Mouse (Mus musculus): ENCODE measurements around the gene Iqschfp. TPM values are rescaled to one million over a fixed set of nuclear protein-coding genes. Genes with fewer than 3 reads are reported as not detected.

The Iqschfp gene
- polyA plus RNA-seq, 1 experiment from 2014 or later = 0.10 TPM

DNA sequence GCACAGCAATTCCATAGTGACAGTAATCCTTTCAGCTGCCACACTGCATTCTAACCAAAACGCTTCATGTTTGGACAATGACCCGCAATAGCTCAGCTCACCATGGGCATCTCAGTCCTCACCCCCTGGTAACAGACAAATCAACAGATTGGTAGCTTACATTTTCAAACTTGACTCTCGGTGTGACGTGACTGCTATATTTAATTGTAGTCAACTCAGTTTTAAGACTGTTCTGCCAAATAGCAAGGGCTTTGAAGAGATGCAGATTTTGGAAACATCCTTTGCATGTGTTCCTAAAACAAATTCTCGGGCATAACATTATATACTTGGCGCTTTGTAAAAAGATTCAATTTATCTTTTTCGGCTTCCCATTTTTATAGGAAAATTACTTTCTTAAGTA lies 404.7 kb downstream of the Iqschfp start:
- H3K4me2 ChIP-seq (ENCODE audit: low read depth, low read length) = no peak overlapping the region
- WGBS = 81% methylated on average over 7 of the region's 7 CpGs
- no peaks in the 10 kb centered on the region for H3K9me3 ChIP-seq (replicated peaks; ENCODE audit: control insufficient read depth, low read length)
- H3K9ac ChIP-seq (ENCODE audit: low read length) = no peak overlapping the region
- no peaks in the 10 kb centered on the region for H3K36me3 ChIP-seq (ENCODE audit: control insufficient read depth, insufficient read depth, low read length)
- no peak overlapping the region for H3K27ac ChIP-seq (ENCODE audit: low read length)
- no peak overlapping the region for H3K4me3 ChIP-seq (replicated peaks; ENCODE audit: low read length)
- H3K27me3 ChIP-seq (ENCODE audit: control insufficient read depth, insufficient read depth, low read length) = no peaks in the 10 kb centered on the region
- H3K4me1 ChIP-seq (ENCODE audit: control insufficient read depth, insufficient read depth, low read length) = no peaks in the 10 kb centered on the region
- ATAC-seq (ENCODE audit: insufficient read depth, low FRiP score) = no peak

GRCm38 (mm10) chr3:68305647-68306046 lies 413.6 kb downstream of the Iqschfp start:
- Histone ChIP-seq H3K4me2 (ENCODE audit: low read depth, low read length) (no peak overlapping the region), H3K9me3 (replicated peaks; ENCODE audit: control insufficient read depth, low read length) (no peaks in the 10 kb centered on the region), H3K27me3 (ENCODE audit: control insufficient read depth, insufficient read depth, low read length) (no peaks in the 10 kb centered on the region), H3K4me3 (replicated peaks; ENCODE audit: low read length) (no peak overlapping the region), H3K9ac (ENCODE audit: low read length) (no peak overlapping the region), H3K4me1 (ENCODE audit: control insufficient read depth, insufficient read depth, low read length) (no peaks in the 10 kb centered on the region), H3K27ac (ENCODE audit: low read length) (no peak overlapping the region), H3K36me3 (ENCODE audit: control insufficient read depth, insufficient read depth, low read length) (no peaks in the 10 kb centered on the region)
- WGBS = 26% methylated on average over 1 of the region's 1 CpGs
- ATAC-seq (ENCODE audit: insufficient read depth, low FRiP score) = no peak

GRCm38 (mm10) chr3:68306726-68307125 lies 414.7 kb downstream of the Iqschfp start:
- WGBS = 50% methylated on average over 4 of the region's 4 CpGs
- no peak for ATAC-seq (ENCODE audit: insufficient read depth, low FRiP score)
- Histone ChIP-seq H3K9me3 (replicated peaks; ENCODE audit: control insufficient read depth, low read length) (no peaks in the 10 kb centered on the region), H3K27ac (ENCODE audit: low read length) (no peak overlapping the region), H3K36me3 (ENCODE audit: control insufficient read depth, insufficient read depth, low read length) (no peaks in the 10 kb centered on the region), H3K4me1 (ENCODE audit: control insufficient read depth, insufficient read depth, low read length) (no peaks in the 10 kb centered on the region), H3K4me2 (ENCODE audit: low read depth, low read length) (no peak overlapping the region), H3K9ac (ENCODE audit: low read length) (no peak overlapping the region), H3K27me3 (ENCODE audit: control insufficient read depth, insufficient read depth, low read length) (no peaks in the 10 kb centered on the region), H3K4me3 (replicated peaks; ENCODE audit: low read length) (no peak overlapping the region)

DNA sequence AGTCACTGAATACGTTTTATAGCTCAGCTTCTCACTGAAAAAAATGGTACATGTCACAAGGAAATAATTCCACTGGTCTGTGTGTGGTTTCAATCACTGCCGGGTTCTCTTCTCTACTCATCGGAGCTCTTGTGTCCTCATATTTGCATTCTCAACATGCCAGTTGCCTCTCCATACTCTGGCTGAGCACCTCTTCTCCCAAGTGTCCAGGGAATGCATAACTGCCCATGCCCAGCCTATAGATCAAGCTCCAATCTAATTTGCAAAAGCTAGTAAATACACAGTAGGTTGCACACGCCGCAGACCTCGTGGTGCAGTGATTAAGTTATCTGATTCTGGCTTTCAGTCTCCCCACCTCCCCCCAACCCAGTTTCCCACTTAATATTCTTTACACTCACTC lies 433.5 kb downstream of the Iqschfp start:
- ATAC-seq (ENCODE audit: insufficient read depth, low FRiP score) = no peak
- WGBS = 73% methylated on average over 6 of the region's 6 CpGs
- Histone ChIP-seq H3K36me3 (ENCODE audit: control insufficient read depth, insufficient read depth, low read length) (no peaks in the 10 kb centered on the region), H3K9me3 (replicated peaks; ENCODE audit: control insufficient read depth, low read length) (no peaks in the 10 kb centered on the region), H3K27me3 (ENCODE audit: control insufficient read depth, insufficient read depth, low read length) (no peaks in the 10 kb centered on the region), H3K4me2 (ENCODE audit: low read depth, low read length) (no peak overlapping the region), H3K4me1 (ENCODE audit: control insufficient read depth, insufficient read depth, low read length) (no peaks in the 10 kb centered on the region), H3K27ac (ENCODE audit: low read length) (no peak overlapping the region), H3K9ac (ENCODE audit: low read length) (no peak overlapping the region), H3K4me3 (replicated peaks; ENCODE audit: low read length) (no peak overlapping the region)

DNA sequence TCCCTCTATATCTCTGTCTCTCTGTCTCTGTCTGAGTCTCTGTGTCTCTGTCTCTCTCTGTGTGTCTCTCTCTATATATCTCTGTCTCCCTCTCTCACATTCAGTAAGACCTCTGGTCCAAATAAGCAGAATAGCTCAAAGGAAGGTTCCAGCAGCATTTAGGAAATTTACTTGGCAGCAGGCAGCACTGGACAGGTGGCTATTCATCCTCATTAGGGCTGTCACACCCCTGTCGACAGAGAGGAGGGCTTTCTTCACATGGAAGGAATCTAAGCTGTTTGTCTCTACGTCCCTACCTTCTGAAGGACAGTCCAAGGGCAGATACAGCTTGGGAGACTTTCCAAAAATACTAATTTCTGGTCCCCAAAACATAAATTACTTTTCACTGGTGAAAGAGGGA lies 440.5 kb downstream of the Iqschfp start:
- WGBS = 37% methylated on average over 2 of the region's 2 CpGs
- Histone ChIP-seq H3K27ac (ENCODE audit: low read length) (no peak overlapping the region), H3K27me3 (ENCODE audit: control insufficient read depth, insufficient read depth, low read length) (no peaks in the 10 kb centered on the region), H3K4me3 (replicated peaks; ENCODE audit: low read length) (no peak overlapping the region), H3K9me3 (replicated peaks; ENCODE audit: control insufficient read depth, low read length) (0 out of 2 replicates have a peak, but pooled peaks cover 3% of the 10 kb centered on the region), H3K4me1 (ENCODE audit: control insufficient read depth, insufficient read depth, low read length) (no peaks in the 10 kb centered on the region), H3K9ac (ENCODE audit: low read length) (no peak overlapping the region), H3K4me2 (ENCODE audit: low read depth, low read length) (no peak overlapping the region), H3K36me3 (ENCODE audit: control insufficient read depth, insufficient read depth, low read length) (no peaks in the 10 kb centered on the region)
- ATAC-seq (ENCODE audit: insufficient read depth, low FRiP score) = no peak

DNA sequence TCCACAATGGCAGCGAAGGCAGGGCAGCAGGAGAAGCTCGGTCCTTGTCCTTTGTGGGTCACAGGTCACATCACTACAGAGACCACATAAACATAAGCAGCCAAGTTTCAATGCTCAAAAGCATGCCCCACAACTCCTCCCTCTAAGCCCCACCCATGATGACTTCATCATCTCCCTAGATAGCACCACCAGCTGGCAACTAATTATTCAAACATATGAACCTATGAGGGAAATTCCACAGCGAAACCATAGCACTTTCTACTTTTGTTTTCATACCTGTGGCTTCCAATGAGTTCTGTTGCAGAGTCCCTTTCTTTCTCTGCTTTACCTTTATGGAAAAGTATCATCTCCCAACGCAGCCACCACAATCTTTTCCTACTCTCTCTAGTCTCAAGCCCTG lies 443.5 kb downstream of the Iqschfp start:
- 90% methylated on average over 4 of the region's 4 CpGs for WGBS
- H3K9me3 ChIP-seq (replicated peaks; ENCODE audit: control insufficient read depth, low read length) = 0 out of 2 replicates have a peak, but pooled peaks cover 3% of the 10 kb centered on the region
- ATAC-seq (ENCODE audit: insufficient read depth, low FRiP score) = no peak
- no peaks in the 10 kb centered on the region for H3K4me1 ChIP-seq (ENCODE audit: control insufficient read depth, insufficient read depth, low read length)
- no peak overlapping the region for H3K4me2 ChIP-seq (ENCODE audit: low read depth, low read length)
- H3K4me3 ChIP-seq (replicated peaks; ENCODE audit: low read length) = no peak overlapping the region
- H3K27me3 ChIP-seq (ENCODE audit: control insufficient read depth, insufficient read depth, low read length) = no peaks in the 10 kb centered on the region
- no peak overlapping the region for H3K9ac ChIP-seq (ENCODE audit: low read length)
- H3K27ac ChIP-seq (ENCODE audit: low read length) = no peak overlapping the region
- H3K36me3 ChIP-seq (ENCODE audit: control insufficient read depth, insufficient read depth, low read length) = no peaks in the 10 kb centered on the region

GRCm38 (mm10) chr3:68350624-68351023 lies 458.6 kb downstream of the Iqschfp start:
- WGBS = 82% methylated on average over 6 of the region's 6 CpGs
- no peaks in the 10 kb centered on the region for H3K27me3 ChIP-seq (ENCODE audit: control insufficient read depth, insufficient read depth, low read length)
- peaks cover 5% of the 10 kb centered on the region; the same call in 1 of the 2 replicates for H3K9me3 ChIP-seq (replicated peaks; ENCODE audit: control insufficient read depth, low read length)
- H3K4me1 ChIP-seq (ENCODE audit: control insufficient read depth, insufficient read depth, low read length) = no peaks in the 10 kb centered on the region
- H3K27ac ChIP-seq (ENCODE audit: low read length) = no peak overlapping the region
- H3K9ac ChIP-seq (ENCODE audit: low read length) = no peak overlapping the region
- H3K36me3 ChIP-seq (ENCODE audit: control insufficient read depth, insufficient read depth, low read length) = no peaks in the 10 kb centered on the region
- no peak overlapping the region for H3K4me3 ChIP-seq (replicated peaks; ENCODE audit: low read length)
- no peak overlapping the region for H3K4me2 ChIP-seq (ENCODE audit: low read depth, low read length)
- ATAC-seq (ENCODE audit: insufficient read depth, low FRiP score) = no peak

DNA sequence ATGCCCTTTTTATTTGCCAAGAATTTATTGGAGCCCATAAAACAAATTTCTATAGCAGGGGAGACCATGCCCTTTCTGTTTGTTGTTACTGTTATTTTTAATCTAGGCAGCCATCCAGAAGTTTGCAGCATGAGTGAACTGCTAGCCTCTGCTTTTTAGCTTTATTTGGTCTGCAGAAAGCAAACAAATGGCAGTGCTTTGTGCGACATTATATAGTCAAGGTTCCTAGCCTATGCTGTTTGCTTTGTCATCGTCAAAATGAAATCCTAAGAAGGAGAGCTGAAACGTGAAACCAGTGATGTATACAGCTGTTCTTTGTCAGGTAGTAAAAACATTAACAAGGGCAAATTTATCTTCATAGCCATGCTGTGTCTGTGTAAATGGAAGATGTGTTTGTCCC lies 459.4 kb downstream of the Iqschfp start:
- no peak overlapping the region for H3K27ac ChIP-seq (ENCODE audit: low read length)
- no peaks in the 10 kb centered on the region for H3K27me3 ChIP-seq (ENCODE audit: control insufficient read depth, insufficient read depth, low read length)
- H3K36me3 ChIP-seq (ENCODE audit: control insufficient read depth, insufficient read depth, low read length) = no peaks in the 10 kb centered on the region
- no peaks in the 10 kb centered on the region for H3K4me1 ChIP-seq (ENCODE audit: control insufficient read depth, insufficient read depth, low read length)
- no peak for ATAC-seq (ENCODE audit: insufficient read depth, low FRiP score)
- no peak overlapping the region for H3K4me3 ChIP-seq (replicated peaks; ENCODE audit: low read length)
- H3K9ac ChIP-seq (ENCODE audit: low read length) = no peak overlapping the region
- WGBS = 15% methylated on average over 3 of the region's 3 CpGs
- no peak overlapping the region for H3K4me2 ChIP-seq (ENCODE audit: low read depth, low read length)
- peaks cover 5% of the 10 kb centered on the region; the same call in 1 of the 2 replicates for H3K9me3 ChIP-seq (replicated peaks; ENCODE audit: control insufficient read depth, low read length)

GRCm38 (mm10) chr3:68352961-68353360 lies 460.9 kb downstream of the Iqschfp start:
- Histone ChIP-seq H3K9ac (ENCODE audit: low read length) (no peak overlapping the region), H3K9me3 (replicated peaks; ENCODE audit: control insufficient read depth, low read length) (peaks cover 5% of the 10 kb centered on the region; the same call in 1 of the 2 replicates), H3K4me2 (ENCODE audit: low read depth, low read length) (no peak overlapping the region), H3K4me1 (ENCODE audit: control insufficient read depth, insufficient read depth, low read length) (no peaks in the 10 kb centered on the region), H3K27me3 (ENCODE audit: control insufficient read depth, insufficient read depth, low read length) (no peaks in the 10 kb centered on the region), H3K27ac (ENCODE audit: low read length) (no peak overlapping the region), H3K36me3 (ENCODE audit: control insufficient read depth, insufficient read depth, low read length) (no peaks in the 10 kb centered on the region), H3K4me3 (replicated peaks; ENCODE audit: low read length) (no peak overlapping the region)
- 83% methylated on average over 7 of the region's 7 CpGs for WGBS
- ATAC-seq (ENCODE audit: insufficient read depth, low FRiP score) = no peak

DNA sequence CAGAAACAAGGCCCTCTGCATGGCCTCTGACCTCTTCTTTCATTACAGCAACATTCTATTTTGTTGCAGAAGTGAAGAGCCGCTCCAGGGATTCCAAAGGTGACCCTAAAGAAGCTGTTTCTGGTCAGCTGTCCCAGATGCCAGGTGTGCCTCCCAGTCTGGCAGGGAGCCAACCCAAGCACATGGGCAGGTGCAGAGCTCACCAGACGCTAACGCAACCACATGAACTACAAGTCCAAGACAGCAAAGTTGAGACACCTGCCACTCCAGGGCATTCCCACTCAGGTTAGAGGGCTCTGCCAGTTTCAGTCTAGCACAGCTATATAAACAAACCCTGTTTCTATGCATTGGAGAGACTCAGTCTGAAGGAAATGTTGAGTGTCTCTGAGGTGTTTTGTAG lies 461.5 kb downstream of the Iqschfp start:
- Histone ChIP-seq H3K9ac (ENCODE audit: low read length) (no peak overlapping the region), H3K4me2 (ENCODE audit: low read depth, low read length) (no peak overlapping the region), H3K4me3 (replicated peaks; ENCODE audit: low read length) (no peak overlapping the region), H3K4me1 (ENCODE audit: control insufficient read depth, insufficient read depth, low read length) (no peaks in the 10 kb centered on the region), H3K27ac (ENCODE audit: low read length) (no peak overlapping the region), H3K36me3 (ENCODE audit: control insufficient read depth, insufficient read depth, low read length) (no peaks in the 10 kb centered on the region), H3K27me3 (ENCODE audit: control insufficient read depth, insufficient read depth, low read length) (no peaks in the 10 kb centered on the region), H3K9me3 (replicated peaks; ENCODE audit: control insufficient read depth, low read length) (peaks cover 5% of the 10 kb centered on the region; the same call in 1 of the 2 replicates)
- WGBS = 44% methylated on average over 3 of the region's 3 CpGs
- no peak for ATAC-seq (ENCODE audit: insufficient read depth, low FRiP score)
